Mouse (Mus musculus) T-cell, adult 2 months (primary cell): ENCODE results near the gene Slc16a10.

Experiments used
- DNase-seq: peaks from one replicate; pipeline ENCODE4 v3.0.0; 2022; ENCODE audit warnings: low spot score

Gene Slc16a10

DNA sequence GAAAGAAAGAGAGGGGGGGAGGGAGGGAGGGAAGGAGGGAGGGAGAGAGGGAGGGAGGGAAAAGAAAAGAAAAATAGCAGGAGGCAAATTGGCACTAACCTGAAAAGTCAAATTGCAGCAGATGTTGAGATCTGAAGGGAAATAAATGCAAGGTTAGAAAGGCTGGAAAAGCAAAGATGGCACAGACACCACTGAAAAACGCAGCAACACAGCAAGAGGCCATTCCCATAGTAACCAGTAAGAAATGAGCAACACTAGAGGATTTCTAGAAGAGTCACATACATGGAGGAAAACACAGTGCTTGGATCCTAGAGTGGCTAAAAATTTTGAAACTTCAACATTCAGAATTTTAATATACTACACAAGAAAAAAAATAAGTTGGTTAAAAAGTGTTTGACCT is 74.5 kb downstream of the Slc16a10 start:
- DNase-seq: no peak

DNA sequence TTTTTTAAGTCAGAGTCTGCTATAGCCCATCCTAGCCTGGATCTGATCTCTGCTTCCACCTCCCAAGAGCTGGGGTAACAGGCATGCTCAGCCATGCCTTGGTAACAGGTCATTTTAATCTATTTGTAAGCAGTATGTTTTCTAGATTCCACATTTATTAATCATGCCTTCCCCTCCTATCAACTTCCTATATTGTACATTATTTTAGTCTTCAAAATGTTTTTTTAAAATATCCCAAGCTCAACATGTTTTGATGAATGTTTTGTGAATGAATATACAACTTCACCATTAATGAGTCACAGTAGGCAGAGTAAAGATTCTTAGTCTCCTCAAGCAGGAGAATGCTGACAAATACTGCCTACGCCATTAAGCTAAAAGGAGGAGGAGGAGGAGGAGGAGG is 75.0 kb downstream of the Slc16a10 start:
- DNase-seq: no peak

- no peak for DNase-seq
Measured at GRCm38 (mm10) chr10:40065357-40065756, 76.7 kb downstream of the Slc16a10 start.

DNA sequence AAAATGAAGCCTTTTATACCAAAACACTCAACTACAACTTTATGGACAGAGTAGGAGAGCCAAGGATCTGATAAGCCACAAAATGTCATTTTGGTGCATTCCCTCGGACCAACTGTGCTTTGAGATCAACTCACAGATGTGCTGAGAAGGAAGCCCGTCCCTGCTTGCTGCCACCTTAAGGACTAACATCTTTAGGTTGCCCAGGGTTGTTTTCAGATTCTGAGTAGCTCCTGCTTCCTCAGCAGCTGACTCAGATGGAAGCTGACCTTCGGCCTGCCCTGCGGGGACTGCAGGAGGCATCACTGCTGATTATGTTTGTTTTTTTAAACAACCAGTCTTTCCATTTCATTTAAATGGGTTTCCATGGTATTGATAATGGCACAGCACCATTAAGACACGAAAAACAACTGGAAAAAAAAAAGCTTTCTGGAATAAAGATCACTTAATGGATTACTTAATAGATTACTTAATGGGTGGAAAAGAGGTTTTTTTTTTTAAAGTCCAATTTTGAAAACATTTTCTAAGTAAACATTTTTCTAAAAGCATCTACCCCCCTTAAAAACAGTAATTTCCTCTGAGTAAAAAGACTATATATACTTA is 78.7 kb downstream of the Slc16a10 start:
- DNase-seq: no peak

GRCm38 (mm10) chr10:40062812-40063211 is 79.2 kb downstream of the Slc16a10 start:
- DNase-seq: no peak

DNA sequence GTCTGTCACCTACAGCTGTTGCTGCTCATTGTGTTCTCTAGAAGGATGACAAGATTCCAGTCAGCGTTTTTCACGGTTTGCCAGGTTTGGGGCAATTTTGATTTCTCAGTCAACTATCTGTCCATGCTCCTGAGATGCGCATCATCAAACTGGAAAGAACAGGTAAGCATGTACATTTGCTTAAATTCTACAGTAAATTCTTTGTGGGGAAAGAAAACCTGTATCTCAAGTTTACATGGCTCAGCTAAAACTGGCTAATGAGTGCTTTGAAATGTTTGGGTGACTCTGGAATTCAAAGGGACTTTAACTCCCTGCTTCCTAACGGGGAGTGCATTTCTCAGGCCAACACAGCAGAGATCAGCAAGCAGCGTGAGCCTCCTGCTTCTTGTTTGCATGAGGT is 80.1 kb downstream of the Slc16a10 start:
- no peak for DNase-seq

DNA sequence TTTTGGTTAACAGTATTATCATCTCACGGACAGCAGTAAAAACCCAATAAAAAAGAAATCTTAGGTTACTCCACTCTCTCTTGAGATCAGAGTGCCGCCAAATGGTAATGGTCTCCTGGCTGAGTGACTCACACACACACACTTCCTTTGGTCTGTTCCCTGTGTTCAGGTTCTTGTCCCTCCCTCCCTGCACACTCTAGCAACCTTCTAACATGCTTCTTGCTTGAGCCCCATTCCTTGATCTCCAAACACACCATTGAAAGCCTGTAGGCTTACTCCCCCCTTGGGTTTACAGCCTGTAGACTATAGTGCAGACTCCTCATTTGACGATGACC is 83.3 kb downstream of the Slc16a10 start:
- DNase-seq: no peak

GRCm38 (mm10) chr10:40058062-40058785 is 83.8 kb downstream of the Slc16a10 start:
- no peak for DNase-seq

DNA sequence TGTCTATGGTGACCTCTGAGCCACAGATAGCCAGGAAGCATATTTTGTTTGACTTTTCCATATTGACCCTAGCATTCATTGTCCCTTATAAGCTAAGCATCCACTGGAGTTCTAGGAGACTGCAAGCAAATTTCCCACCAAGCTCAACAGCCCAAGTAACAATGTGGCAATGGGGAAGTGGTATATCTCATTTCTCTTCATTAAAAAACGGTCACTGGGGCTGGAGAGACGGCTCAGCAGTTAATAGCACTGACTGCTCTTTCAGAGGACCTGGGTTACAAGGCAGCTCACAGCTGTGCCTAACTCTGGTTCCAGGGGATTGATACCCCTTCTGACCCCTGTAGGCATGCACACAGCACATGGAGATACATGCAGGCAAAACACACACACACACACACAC is 84.4 kb downstream of the Slc16a10 start:
- no peak for DNase-seq

- DNase-seq: no peak
Measured at GRCm38 (mm10) chr10:40054455-40054854, 87.6 kb downstream of the Slc16a10 start.

DNA sequence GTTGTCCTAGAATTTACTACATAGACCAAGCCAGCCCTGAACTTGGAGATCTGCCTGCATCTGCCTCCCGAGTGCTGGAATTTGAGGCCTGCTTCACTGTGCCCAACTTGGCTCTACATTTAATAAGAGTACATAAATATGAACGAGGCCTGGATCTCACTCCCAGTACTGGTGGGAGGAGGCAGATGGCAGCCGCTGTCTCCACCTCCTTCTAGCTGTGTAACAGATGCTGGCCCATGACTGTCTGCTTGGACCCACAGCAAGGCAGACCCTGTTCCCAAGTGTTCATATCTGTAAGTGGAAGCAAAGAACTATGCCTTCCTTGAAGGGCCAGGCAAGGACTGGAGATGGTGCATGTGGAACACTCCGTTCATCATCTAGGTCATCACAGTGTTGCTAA is 88.2 kb downstream of the Slc16a10 start:
- DNase-seq: no peak

- peak; percentile 46 for DNase-seq
Measured at GRCm38 (mm10) chr10:40053257-40053895, 88.7 kb downstream of the Slc16a10 start.

- DNase-seq: no peak
Measured at GRCm38 (mm10) chr10:40051997-40052396, 90.1 kb downstream of the Slc16a10 start.

GRCm38 (mm10) chr10:40050763-40051162 is 91.3 kb downstream of the Slc16a10 start:
- DNase-seq: no peak

GRCm38 (mm10) chr10:40041339-40041738 is 100.7 kb downstream of the Slc16a10 start:
- DNase-seq: no peak

DNA sequence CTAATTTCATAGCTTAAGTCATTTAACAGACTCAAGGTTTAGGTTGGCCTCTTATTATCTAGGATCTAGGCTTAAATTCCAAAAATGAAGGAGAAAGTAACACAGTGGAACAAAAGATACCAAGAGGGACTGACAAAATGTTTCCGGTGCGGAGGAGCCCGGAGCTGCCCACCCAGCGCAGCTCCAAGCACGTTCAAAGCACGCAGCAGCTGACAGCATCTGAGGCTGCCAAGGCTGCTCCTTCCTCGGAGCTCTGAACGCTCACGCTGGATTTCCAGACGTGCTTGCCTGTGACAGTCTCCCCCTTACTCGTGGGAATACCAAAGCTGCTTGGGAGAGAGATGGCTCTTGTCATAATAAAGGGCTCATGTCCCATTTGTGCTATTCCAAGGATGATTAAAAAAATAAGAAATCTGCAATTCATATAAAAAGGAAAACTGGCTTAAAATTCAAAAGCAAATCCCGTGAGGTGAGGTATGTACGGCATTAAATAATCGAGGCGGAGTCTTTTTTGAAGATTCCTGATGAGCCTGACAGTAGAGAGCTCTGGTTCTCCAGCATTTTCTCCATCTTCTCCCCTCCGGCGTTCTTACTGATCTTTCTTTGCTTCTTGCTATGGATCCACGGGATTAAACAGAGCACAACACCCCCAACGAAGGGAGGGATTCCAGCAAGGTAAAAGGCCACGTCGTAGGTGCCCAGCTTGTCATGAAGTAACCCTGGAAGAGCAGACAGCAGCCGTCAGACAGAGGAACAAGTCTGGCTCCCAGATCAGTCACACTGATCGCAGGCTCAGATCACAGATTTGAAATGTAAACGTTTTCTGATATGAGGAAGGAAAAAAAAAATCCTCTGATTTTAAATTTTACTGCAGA is 105.1 kb downstream of the Slc16a10 start:
- DNase-seq: no peak

DNA sequence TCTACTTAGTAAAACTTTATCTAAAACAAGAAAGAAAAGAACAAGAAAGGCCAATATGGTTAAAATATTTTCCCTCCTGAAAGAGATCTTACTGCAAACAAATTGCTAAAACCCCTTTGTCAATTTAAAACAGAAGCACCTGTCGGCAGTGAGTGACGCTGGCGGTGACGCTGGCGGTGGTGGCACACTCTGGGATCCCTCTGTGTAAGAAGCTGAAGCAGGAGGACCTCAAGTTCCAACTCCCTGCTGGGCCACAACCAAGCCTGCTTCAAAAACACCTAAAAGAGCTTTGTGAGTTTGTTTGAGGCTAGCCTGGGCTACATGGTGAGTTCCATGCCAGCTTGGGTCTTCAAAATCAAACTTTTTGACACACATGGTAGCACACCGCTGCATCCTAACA is 107.1 kb downstream of the Slc16a10 start:
- DNase-seq: no peak

GRCm38 (mm10) chr10:40032897-40033296 is 109.2 kb downstream of the Slc16a10 start:
- DNase-seq: no peak

- no peak for DNase-seq
Measured at GRCm38 (mm10) chr10:40030716-40031115, 111.3 kb downstream of the Slc16a10 start.

DNA sequence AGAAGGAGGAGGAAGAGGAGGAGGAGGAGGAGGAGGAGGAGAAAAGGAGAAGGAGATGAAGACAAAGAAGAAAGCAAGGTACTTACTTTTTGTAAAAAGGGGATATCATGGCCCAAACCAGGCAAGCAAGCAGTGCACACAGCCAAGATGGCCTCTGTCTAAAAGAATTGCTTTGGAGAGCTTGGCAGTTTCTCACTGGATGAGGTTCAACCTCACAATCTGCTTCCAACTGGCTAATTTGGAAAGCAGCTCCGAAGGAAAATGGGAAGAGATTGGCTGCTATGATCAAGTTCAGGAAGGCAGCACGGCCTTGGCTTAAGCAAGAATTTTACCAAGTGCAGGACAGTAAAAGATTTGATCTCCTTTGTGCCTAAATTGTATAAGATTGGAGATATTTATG is 112.4 kb downstream of the Slc16a10 start:
- DNase-seq: no peak

DNA sequence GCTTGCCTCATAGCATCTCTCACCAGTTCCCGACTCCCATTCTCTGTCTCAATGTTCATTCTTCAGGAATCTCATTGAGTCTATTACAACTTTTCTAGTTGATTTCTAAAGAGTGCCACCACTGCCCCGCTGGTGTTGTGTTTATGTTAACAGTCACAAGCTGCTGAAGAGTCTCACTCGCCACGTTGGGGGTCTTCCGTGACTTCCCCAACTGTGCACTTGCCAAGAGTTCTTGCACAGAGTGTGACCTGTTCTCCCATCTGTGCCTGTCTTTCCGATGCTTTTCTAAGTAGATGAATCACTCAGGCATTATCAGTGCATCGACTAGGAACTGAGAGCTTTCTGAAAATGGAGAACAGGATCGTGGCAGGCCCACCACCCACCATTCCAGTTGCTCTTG is 114.0 kb downstream of the Slc16a10 start:
- no peak for DNase-seq

- DNase-seq: no peak
Measured at GRCm38 (mm10) chr10:40026546-40026945, 115.5 kb downstream of the Slc16a10 start.

DNA sequence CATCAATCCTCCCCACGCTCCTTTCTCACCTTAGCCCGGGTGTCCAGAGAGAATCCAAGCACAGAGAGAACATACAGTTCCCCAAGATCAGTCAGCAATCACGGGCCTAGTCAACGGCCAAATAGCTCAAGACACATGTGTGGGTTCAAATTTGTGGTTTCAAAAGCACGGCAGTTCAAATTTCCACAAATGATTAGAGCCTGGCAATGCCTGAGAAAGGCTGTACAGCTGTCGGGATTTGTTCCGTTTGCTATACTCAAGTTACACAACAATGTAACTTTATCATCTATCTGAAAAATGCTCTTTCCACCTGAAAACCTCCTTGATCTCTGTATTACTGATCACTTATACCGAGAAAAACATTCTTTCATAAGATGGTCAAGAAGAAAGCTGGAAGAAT is 116.5 kb downstream of the Slc16a10 start:
- DNase-seq: no peak
